Mouse (Mus musculus) layer of hippocampus, adult 11-12 months (tissue): Measurements from ENCODE around the gene Olfr1051.
"Not testable (repeated sequence)": the region's sequence is repeated elsewhere in the genome, so short reads cannot be mapped to it uniquely, and the experiment has no call there.

Experiments used
- DNase-seq: peaks from one replicate; pipeline ENCODE4 v3.0.0; 2022; ENCODE audit warnings: low spot score

Gene Olfr1051

DNA sequence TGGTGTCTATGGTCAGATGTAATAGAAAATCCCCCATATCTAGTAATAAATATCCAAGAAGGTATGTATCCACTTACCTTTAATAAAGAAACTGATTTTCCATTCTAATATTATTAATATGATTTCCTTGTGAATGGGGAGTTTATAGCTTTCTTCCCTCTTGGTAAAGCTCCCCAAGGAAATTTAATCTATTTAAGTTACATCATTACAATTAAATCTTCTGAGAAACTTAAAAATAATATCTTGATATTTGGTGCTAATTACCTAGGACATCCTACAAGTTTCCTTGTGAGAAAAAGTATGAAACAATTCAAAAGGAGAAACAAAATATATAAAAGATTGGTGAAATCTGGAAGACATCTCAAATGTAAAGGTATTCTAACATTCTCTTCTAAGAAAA lies at the start of gene Olfr1051:
Gene Olfr1051 (minus strand): TSS at position 101 of the 400 bp plus-strand sequence.
- DNase-seq = not testable (repeated sequence)

DNA sequence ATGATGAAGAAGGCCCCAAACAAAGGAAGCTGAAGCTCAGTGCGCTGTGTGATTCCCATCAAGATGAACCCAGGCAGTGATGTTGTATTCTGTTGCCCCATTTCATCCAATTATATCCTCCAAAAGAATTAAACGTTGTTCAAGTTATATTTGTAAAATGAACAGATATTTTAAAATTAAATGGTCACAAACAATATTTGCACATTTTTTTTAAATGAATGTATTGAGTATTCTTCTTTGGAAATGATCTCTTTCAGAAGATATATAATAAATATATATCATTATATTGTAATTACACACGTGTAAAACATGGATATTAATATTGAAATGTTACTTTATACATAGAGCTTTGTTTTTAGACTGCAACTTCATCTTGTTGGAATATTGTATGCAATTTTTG lies 36.3 kb upstream of the Olfr1051 start, which contains the start of gene Olfr1053:
Gene Olfr1053 (minus strand): TSS at position 101 of the 400 bp plus-strand sequence.
- no peak for DNase-seq

DNA sequence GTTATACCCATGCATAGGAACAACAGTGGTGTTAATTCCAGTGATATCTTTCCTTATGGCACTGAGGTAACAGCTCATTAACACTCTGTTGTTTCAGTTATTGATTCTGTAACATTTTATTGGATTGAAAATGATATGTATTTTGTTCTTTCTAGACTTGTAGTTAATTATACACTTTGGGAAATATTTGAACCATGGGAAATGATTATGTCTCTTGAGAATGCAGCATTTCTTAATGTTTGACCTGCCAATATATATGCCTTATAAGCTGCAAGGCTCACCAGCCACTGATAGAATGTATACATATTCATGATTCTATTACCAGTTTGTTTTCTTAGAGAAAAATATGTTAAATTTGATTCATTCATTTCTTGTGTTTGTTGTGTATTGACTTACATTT lies 13.3 kb upstream of the Olfr1051 start, which contains the start of gene Olfr1052:
Gene Olfr1052 (plus strand): TSS at position 301 of the 400 bp plus-strand sequence.
- DNase-seq = no peak

DNA sequence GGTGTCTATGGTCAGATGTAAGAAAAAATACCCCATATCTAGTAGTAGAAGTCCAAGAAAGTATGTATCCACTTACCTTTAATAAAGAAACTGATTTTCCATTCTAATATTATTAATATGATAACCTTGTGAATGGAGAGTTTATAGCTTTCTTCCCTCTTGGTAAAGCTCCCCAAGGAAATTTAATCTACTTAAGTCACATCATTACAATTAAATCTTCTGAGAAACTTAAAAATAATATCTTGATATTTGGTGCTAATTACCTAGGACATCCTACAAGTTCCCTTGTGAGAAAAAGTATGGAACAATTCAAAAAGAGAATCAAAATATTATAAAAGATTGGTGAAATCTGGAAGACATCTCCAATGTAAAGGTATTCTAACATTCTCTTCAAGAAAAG lies 20.7 kb downstream of the Olfr1051 start, which contains the start of gene Olfr1049:
Gene Olfr1049 (minus strand): TSS at position 101 of the 400 bp plus-strand sequence.
- DNase-seq = not testable (repeated sequence)

DNA sequence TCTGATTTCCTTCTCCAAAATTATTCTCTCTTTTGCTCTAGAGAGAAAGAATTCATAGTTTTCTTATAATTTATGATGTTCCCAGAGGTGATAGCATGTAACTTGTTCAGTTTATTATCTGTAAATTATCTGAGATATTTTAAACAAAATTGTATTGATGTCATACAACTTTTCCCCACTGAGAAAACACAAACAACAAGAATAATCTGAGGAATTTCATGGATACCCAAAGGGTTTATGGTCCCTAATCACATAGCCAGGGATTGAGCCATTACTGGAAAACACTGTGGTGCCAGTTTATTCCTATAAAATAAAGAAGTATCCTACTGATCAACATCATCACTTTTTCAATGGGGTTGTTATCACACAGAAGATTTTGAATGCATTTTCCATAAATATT lies 38.7 kb downstream of the Olfr1051 start, which contains the start of gene Olfr1048:
Gene Olfr1048 (minus strand): TSS at position 101 of the 400 bp plus-strand sequence.
- no peak for DNase-seq

DNA sequence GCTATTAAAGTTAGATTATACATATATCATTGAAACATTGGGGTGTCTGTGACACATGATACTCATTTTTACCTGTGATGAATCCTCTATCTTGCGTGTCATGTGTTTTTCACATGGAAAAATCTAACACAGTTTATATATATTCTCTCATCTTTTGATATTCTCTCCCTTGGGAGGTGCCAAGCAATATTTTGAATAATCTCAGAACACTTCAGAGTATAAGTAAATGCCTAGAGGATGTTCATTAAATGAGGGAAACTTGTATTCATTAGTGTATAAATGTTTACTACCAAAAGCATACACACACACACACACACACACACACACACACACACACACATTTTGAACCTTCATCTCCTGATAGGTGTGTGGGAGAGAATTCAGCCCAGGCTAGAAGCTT lies 47.6 kb downstream of the Olfr1051 start, which contains the start of gene Olfr1047:
Gene Olfr1047 (minus strand): TSS at position 101 of the 400 bp plus-strand sequence.
- no peak for DNase-seq
